ENCODE assay signal across 16 mouse cellular contexts in the genomic region with DNA sequence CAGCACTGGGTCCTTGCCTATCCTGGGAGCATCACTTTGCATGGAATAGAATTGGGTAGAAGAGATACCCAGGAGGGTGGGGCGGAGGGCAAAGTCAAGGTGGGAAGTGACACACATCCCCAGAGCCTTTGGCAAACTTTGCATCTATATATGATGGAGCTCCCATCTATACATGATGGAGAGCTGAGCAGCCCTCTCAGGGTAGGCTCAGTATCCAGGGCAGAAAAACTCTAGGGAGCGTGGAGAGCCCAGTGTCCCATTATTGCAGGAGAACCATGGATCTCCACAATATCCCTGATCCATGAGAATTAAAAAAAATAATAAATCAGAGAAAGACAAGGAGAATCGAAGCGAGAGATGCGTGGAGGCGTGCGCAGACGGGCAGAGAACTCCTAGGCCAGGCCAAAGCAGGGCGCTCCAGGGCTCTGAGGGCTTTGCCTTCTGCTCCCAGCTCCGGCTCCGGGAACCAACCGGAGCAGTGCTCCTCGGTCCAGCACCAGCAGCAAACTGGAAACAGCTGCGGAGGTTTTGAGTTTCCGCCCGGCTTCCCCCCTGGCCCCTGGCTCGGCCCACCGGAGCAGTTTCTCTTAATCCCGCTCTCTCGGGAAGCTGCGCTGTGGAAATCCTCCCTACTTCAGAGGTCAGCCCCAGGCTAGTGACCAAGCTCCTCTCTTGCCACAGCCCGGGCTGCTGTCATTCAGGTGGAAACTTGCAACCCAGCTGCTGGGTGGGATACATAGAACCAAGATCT. TPM values are rescaled to one million over a fixed set of nuclear protein-coding genes. Genes with fewer than 3 reads are reported as not detected.
DNase-seq lines count a peak whose midpoint lies in the region; ATAC-seq lines count a peak whose summit lies in the region.
"Had no signal": no experiment of that assay in that cellular context is flagged by ENCODE, and none has a peak within 500 bp of the region (broad histone marks: within the 10 kb centered on the region; RNA-seq: fewer than 3 reads in every experiment).

No protein-coding gene starts in this region.

- peak overlapping the region; percentile 34 for H3K4me2 ChIP-seq in kidney, embryonic 15.5 days
- no peak overlapping the region for H3K4me2 ChIP-seq in embryonic facial prominence, embryonic 11.5 days (ENCODE audit: low read depth, low read length)
- H3K4me2 ChIP-seq in limb, embryonic 13.5 days (replicated peaks): peak overlapping the region; percentile 37
- H3K4me2 ChIP-seq: intestine, embryonic 15.5 days; liver, embryonic 15.5 days; neural tube, embryonic 13.5 days had no signal

- no peaks in the 10 kb centered on the region for H3K27me3 ChIP-seq in kidney, embryonic 15.5 days
- H3K27me3 ChIP-seq in embryonic facial prominence, embryonic 11.5 days (ENCODE audit: control insufficient read depth, insufficient read depth, low read length): no peaks in the 10 kb centered on the region
- peaks cover 19% of the 10 kb centered on the region; the same call in 1 of the 2 replicates for H3K27me3 ChIP-seq in limb, embryonic 13.5 days
- H3K27me3 ChIP-seq: intestine, embryonic 15.5 days; liver, embryonic 15.5 days; neural tube, embryonic 13.5 days had no signal

- H3K4me1 ChIP-seq in kidney, embryonic 15.5 days: peaks cover 17% of the 10 kb centered on the region
- H3K4me1 ChIP-seq in embryonic facial prominence, embryonic 11.5 days (ENCODE audit: control insufficient read depth, insufficient read depth, low read length): 0 out of 2 replicates have a peak, but pooled peaks cover 3% of the 10 kb centered on the region
- H3K4me1 ChIP-seq in limb, embryonic 13.5 days: peaks cover 13% of the 10 kb centered on the region
- H3K4me1 ChIP-seq: intestine, embryonic 15.5 days; liver, embryonic 15.5 days; neural tube, embryonic 13.5 days had no signal

- DNase-seq in kidney, adult 8-10 months: no peak
- peak; percentile 81 for DNase-seq in embryo, embryonic 11 days
- DNase-seq in embryonic facial prominence, embryonic 11.5 days (ENCODE audit: low spot score): peak; percentile 91
- no peak for DNase-seq in natural killer cell, adult 2 months (ENCODE audit: low spot score in 2 of 2)
- no peak for DNase-seq in testis, postnatal 14 days (ENCODE audit: low spot score)
- DNase-seq: adrenal gland, adult 2 months; cerebellum, postnatal 25 days; heart, adult 2 months; heart, postnatal 14 days; right cerebral cortex, postnatal 14 days had no signal

- H3K9me3 ChIP-seq in kidney, embryonic 15.5 days (replicated peaks): no peaks in the 10 kb centered on the region
- no peaks in the 10 kb centered on the region for H3K9me3 ChIP-seq in embryonic facial prominence, embryonic 11.5 days (replicated peaks; ENCODE audit: control insufficient read depth, low read length)
- no peaks in the 10 kb centered on the region for H3K9me3 ChIP-seq in limb, embryonic 13.5 days
- H3K9me3 ChIP-seq: intestine, embryonic 15.5 days; liver, embryonic 15.5 days; neural tube, embryonic 13.5 days had no signal

- H3K4me3 ChIP-seq in kidney, embryonic 15.5 days (replicated peaks): no peak overlapping the region
- H3K4me3 ChIP-seq in embryonic facial prominence, embryonic 11.5 days (ENCODE audit: low read depth, low read length): no peak overlapping the region
- H3K4me3 ChIP-seq in limb, embryonic 13.5 days: no peak overlapping the region
- H3K4me3 ChIP-seq: heart, adult 2 months; intestine, embryonic 15.5 days; liver, embryonic 15.5 days; neural tube, embryonic 13.5 days had no signal

- H3K36me3 ChIP-seq in kidney, embryonic 15.5 days: no peaks in the 10 kb centered on the region
- H3K36me3 ChIP-seq in embryonic facial prominence, embryonic 11.5 days (replicated peaks; ENCODE audit: control insufficient read depth, insufficient read depth, low read depth, low read length): no peaks in the 10 kb centered on the region
- H3K36me3 ChIP-seq in limb, embryonic 13.5 days: no peaks in the 10 kb centered on the region
- H3K36me3 ChIP-seq: intestine, embryonic 15.5 days; liver, embryonic 15.5 days; neural tube, embryonic 13.5 days had no signal

- peak overlapping the region; percentile 58; the same call in 1 of the 2 replicates for H3K27ac ChIP-seq in kidney, embryonic 15.5 days
- no peak overlapping the region for H3K27ac ChIP-seq in embryonic facial prominence, embryonic 11.5 days (replicated peaks; ENCODE audit: low read depth, low read length)
- no peak overlapping the region for H3K27ac ChIP-seq in limb, embryonic 13.5 days
- H3K27ac ChIP-seq: heart, adult 2 months; intestine, embryonic 15.5 days; liver, embryonic 15.5 days; neural tube, embryonic 13.5 days had no signal

- H3K9ac ChIP-seq in kidney, embryonic 15.5 days: no peak overlapping the region
- no peak overlapping the region for H3K9ac ChIP-seq in embryonic facial prominence, embryonic 11.5 days (replicated peaks; ENCODE audit: low read length)
- no peak overlapping the region for H3K9ac ChIP-seq in limb, embryonic 13.5 days
- H3K9ac ChIP-seq: intestine, embryonic 15.5 days; liver, embryonic 15.5 days; neural tube, embryonic 13.5 days had no signal

- peak; percentile 88 for ATAC-seq in kidney, embryonic 15.5 days (replicated peaks; ENCODE audit: low FRiP score)
- ATAC-seq in embryonic facial prominence, embryonic 11.5 days (replicated peaks; ENCODE audit: insufficient number of reproducible peaks, low FRiP score, low TSS enrichment, low read depth): peak; percentile 68
- ATAC-seq in limb, embryonic 13.5 days (ENCODE audit: low FRiP score, low read depth): peak; percentile 84
- ATAC-seq: forebrain, embryonic 16.5 days; intestine, embryonic 15.5 days had no signal

- WGBS in kidney, embryonic 15.5 days: 26% methylated on average over 22 of the region's 22 CpGs
- 28% methylated on average over 22 of the region's 22 CpGs for WGBS in embryonic facial prominence, embryonic 11.5 days
- WGBS in limb, embryonic 13.5 days: 27% methylated on average over 22 of the region's 22 CpGs

RNA-seq across cellular contexts. Expression of gene Gm12830, which starts 54.7 kb away (rescaled TPM):
- polyA plus RNA-seq in kidney, embryonic 15.5 days (2015; fragmentation: Nextera tagmentation; extraction: Ambion mirVana): 0.09 and 0.14 TPM in 2 replicates
- not detected in 2 replicates for polyA plus RNA-seq in embryonic facial prominence, embryonic 11.5 days (2014; fragmentation: Nextera tagmentation; extraction: Ambion mirVana)
- polyA plus RNA-seq in limb, embryonic 13.5 days (2015; fragmentation: Nextera tagmentation; extraction: Ambion mirVana): not detected in 2 replicates
- polyA plus RNA-seq: adrenal gland, adult 2 months; forebrain, embryonic 16.5 days; heart, adult 2 months; intestine, embryonic 15.5 days; liver, embryonic 15.5 days; neural tube, embryonic 13.5 days had no signal

Comparison
In these comparisons a context has a peak if more than half of its experiments do, and no peak if none do; other contexts are left out.
1. DNase-seq: peak in embryo, embryonic 11 days (single experiment) and embryonic facial prominence, embryonic 11.5 days (single experiment); none in kidney, adult 8-10 months (0 of 2), natural killer cell, adult 2 months (0 of 2) and testis, postnatal 14 days (single experiment).
2. Peak in every context shown above with its lines, with median percentiles within 50 percentile points of each other: ATAC-seq.